Mouse (Mus musculus): ENCODE results near the gene Zfp219. TPM values are rescaled to one million over a fixed set of nuclear protein-coding genes. Genes with fewer than 3 reads are reported as not detected.
A peak's percentile ranks its signal among the peaks of the same experiment; 100 is the strongest.

The Zfp219 gene
- total RNA-seq, 2 experiments from 2014 or later: 29.5 to 33.6 TPM

DNA sequence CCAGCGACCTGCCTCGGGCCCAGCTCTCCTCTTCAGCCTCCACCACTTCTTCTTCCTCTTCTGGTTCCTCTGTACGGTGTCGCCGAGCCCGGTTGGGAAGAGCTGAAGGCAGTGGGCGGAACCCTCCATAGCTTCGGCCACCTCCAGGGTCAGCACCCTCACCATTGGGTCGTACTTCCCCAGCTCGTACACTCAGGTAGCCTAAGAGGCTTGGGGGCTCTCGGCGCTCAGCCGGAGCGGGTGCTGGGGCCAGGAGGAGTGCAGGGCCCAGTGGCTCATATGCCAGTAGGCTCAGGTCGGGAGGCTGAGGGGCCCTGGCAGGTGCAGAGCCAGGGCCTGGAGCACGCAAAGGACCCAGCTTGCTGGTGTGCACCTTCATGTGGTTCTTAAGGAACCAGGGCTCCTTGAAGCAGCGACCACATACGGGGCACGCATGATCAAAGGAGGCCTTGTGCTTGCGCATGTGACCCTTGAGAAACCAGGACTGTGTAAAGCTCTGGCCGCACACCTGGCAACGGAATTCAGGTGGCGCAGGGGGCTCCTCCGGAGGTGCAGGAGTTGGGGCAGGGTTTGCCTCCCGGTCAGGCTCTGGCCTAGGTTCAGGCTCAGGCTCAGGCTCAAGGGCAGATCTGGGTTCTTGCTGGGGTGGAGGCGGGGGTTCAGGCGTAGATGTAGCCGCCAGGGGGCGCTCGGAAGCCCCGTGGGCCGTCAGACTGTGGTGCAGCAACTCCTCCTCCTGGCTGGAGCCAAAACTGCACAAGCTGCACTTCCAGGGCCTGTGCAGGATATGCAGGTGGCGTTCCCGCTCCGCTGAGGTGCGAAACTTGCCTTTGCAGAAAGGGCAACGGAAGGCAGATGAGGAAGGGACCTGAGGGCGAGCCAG, 12.0 kb downstream of the Zfp219 start:
- DNase-seq (ENCODE audit: low spot score in 2 of 2): peak; percentile 91 to 94
- intact Hi-C loops (cut with DNase I): loop anchor here (5.0 kb wide), 1 partner anchor 106 kb away; no protein-coding TSS in a partner anchor

DNA sequence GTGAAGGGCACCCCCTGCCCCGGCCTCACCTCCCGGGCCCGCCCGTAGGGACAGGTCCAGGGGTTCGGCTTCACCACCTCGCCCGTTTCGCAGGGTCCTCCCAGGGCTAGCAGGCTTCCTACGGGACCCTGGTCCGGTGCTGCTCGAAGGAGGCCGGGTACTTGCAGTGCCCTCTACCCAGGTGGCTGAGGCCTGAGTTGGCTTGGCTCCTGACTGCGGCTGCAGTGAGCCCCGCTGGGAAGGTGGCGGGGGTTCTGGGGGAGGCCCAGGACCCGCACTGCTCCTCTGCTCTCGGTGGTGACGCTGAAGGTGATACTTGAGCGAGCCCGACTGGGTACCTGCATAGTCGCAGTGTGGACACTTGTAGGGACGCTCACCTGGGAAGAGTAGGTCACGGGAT, 13.8 kb downstream of the Zfp219 start:
- intact Hi-C loops (cut with DNase I): loop anchor here (5.0 kb wide), 1 partner anchor 104 kb away; no protein-coding TSS in a partner anchor
- no peak for DNase-seq (ENCODE audit: low spot score in 2 of 2)

DNA sequence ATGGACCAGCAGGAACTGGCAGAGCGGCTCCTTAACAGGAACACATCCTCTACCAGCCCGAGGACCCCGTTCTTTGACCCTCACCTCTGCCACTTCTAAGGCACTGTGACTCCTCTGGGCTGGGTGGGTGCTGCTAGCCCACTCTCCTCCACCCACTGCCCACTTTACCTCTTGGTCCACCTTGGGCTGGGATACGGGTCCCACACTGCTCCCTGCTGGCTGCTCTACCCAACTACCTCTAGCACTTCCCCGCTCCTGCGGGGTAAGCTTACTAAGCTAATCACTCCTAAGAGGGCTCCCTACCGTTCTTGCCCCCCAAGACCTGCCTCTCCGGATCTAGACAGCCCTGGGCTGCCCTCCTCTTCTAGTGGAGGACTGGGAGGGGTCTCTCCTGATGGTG, 14.3 kb downstream of the Zfp219 start:
- intact Hi-C loops (cut with DNase I): loop anchor here (5.0 kb wide), 1 partner anchor 104 kb away; no protein-coding TSS in a partner anchor
- DNase-seq (ENCODE audit: low spot score in 2 of 2): no peak

DNA sequence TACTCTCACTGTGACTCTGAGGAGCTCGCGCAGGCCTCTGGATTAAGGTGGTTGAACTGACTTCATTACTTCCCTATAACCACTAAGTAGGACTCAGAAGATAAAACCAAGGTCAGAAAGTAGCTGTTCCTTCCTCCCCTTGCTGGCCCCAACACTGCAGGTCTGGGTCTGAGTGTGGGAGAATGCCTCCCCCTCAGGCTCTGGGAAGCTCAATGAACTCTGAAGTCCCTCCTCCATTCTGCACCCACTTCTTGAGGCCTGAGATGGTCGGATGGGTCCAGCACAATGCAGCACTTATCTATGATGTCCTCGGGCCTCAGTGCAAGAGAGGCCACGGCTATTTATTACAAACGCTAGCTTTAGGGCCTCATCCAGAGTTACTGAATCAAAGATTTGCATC, 14.9 kb downstream of the Zfp219 start:
- intact Hi-C loops (cut with DNase I): loop anchor here (5.0 kb wide), 1 partner anchor 103 kb away; no protein-coding TSS in a partner anchor
- DNase-seq (ENCODE audit: low spot score in 2 of 2): no peak

DNA sequence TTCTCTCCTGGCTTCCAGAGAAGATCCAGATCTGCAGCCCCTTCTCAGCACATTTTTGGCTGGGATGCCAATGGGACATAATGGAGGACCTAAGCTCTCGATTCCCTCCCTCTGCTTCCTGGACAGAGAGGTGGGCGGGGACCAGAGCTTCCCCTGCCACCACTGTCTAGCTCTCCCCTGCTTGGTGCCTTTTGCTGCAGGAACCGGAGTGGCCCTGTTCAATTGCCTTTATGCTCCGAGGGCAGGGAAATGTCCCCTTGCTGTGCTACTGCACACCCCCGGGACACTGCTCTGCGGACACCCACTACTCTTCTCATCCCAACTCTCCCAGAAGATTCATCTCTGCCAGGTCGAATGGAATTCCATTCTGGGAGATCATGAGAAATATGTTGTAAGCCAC, 15.4 kb downstream of the Zfp219 start:
- DNase-seq (ENCODE audit: low spot score in 2 of 2): no peak
- intact Hi-C loops (cut with DNase I): loop anchor here (5.0 kb wide), 1 partner anchor 103 kb away; no protein-coding TSS in a partner anchor

DNA sequence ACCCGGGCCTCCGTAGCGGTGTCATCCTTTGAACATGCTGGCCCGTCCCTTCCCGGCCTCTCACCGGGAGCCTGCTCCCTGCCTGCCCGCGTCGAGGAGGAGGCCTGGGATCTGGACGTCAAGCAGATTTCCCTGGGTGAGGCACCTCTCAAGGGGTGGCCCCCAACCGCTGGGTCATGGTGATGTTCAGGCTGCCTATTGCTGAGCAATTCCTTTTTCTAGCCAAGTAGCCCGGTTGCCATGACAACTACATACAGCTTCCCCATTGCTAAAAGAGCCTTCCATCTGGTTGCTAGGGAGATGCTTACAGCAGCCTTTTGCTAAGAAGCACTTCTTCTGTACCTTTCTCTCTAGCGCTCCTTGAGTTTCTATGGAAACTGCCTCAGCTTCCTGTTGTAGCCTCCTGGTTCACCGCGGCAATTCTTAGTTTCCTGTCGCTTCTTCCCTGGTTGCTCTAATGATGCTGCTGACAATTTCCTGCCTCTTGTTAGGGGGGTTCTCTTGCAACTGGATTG, 16.5 kb downstream of the Zfp219 start:
- intact Hi-C loops (cut with DNase I): no loop called here
- DNase-seq (ENCODE audit: low spot score in 2 of 2): peak; percentile 82 to 96

DNA sequence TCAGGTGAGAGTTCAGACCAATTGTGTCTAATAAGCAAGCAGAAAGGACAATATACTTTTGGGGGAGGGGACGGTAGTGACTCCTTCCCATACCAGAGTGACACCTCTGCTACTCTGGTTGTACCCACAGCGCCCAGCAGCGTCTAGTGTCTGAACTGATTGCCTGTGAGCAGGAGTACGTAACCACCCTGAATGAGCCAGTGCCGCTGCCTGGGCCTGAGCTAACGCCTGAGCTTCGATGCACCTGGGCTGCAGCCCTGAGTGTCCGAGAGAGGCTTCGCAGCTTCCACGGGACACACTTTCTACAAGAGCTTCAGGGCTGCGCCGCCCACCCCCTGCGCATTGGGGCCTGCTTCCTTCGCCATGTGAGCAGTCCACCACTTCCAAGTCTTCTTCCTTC, 23.1 kb downstream of the Zfp219 start:
- DNase-seq (ENCODE audit: low spot score in 2 of 2): no peak
- intact Hi-C loops (cut with DNase I): no loop called here

DNA sequence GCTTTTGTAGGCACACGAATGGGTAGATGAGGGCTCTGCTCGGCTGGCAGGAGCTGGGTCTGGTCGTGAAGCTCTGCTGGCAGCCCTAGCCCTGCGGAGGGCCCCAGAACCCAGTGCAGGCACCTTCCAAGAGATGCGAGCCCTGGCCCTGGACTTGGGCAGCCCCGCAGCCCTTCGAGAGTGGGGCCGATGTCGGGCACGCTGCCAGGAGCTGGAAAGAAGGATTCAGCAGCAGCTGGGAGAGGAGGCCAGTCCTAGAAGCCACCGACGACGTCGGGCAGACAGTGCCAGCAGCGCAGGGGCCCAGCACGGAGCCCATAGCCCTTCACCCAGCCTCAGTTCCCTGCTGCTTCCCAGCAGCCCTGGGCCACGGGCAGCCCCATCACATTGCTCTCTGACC, 23.7 kb downstream of the Zfp219 start:
- peak in 1 of 2 experiments; percentile 15 for DNase-seq (ENCODE audit: low spot score in 2 of 2)
- intact Hi-C loops (cut with DNase I): no loop called here

DNA sequence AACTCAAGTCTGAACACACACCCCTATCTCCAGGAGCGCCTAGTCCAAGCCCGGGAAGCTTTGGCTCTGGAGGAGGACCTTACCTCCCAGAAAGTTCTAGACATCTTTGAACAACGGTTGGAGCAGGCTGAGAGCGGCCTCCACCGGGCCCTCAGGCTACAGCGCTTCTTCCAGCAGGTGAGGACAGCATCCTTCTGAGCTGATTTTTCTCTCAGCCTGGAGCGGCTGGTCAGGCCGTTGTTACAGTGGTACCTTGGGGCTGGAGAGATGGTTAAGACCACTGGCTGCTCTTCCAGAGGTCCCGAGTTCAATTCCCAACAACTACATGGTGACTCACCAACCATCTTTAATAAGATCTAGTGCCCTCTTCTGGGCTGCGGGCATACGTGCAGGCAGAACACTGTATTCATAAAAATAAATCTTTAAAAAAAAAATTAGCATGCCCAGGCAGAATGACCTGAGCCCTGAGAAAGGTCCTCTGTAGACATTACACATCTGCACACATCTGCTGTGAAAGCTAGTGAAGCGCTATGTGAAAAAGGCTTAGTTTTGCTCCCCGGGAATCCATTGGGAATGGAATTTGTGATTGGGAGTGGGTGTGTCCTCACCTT, 24.2 kb downstream of the Zfp219 start:
- DNase-seq (ENCODE audit: low spot score in 2 of 2): peak in 1 of 2 experiments; percentile 2
- intact Hi-C loops (cut with DNase I): no loop called here

DNA sequence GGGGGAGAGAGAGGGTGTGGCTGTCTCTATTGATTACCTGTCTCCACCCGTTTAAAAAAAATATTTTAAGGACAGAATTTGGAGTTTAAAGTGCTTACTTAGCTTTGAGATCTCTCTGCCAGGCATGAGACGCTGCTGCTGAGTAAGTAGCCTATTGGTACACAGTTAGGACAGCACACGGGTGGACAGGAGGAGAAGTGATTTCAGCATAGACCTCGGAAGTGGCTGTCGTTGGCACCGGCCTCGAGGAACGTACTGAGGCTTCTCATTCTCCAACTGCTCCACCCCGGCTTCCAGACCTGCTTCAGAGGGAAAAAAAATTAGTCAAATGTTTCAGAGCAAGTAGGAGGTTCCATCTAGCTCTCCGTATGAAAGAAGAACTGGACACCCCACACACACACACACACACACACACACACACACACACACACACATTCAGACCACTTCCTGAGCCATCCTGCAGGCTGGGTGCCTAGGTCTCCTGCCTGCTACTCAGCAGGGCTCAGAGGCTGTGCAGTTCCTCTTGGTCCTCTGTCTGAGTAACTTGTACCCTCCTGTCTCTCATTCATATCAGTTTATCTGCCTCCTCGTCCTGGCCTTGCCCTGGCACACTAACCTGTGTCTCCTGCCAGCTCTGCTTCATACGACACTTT, 25.2 kb downstream of the Zfp219 start:
- peak in 1 of 2 experiments; percentile 11 for DNase-seq (ENCODE audit: low spot score in 2 of 2)
- intact Hi-C loops (cut with DNase I): no loop called here

DNA sequence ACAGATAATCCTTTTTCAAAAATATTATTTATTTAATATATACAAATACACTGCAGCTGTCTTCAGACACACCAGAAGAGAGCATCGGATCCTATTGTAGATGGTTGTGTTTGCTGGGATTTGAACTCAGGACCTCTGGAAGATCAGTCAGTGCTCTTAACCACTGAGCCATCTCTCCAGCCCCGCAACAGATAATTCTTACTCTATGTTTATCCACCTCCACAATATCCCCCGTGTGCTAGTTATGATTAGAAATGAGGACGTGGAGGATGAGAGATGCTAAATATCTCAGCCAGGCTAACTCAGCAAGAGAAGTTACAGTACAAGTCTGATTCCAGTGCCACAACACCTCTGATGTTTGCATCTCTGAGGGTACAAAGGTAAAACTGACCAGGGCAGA, 26.1 kb downstream of the Zfp219 start:
- DNase-seq (ENCODE audit: low spot score in 2 of 2): no peak
- intact Hi-C loops (cut with DNase I): no loop called here

DNA sequence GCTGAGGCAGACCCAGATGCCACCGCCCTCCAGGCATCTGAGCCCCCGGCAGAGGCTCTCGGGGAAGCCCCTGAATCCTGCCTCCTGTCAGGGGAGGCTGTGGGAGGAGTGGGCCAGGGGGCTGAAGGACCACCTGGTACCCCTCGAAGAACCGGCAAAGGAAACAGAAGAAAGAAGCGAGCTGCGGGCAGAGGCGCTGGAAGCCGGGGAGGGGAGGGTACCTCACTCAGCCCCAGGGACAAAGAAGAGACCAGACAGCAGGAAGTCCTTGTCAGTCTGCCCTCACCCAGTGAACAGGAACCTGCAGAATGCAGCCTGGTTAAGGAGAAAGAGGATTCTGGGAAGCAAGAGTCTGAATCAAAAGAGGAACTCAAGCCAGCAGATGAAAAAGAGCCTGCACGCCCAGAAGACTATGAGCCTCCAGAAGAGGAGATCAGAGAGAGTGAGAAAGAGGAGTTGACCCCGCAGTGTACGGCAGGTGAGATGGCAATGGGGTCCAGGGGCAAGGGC, 31.0 kb downstream of the Zfp219 start:
- DNase-seq (ENCODE audit: low spot score in 2 of 2): no peak
- intact Hi-C loops (cut with DNase I): loop anchor here (5.0 kb wide), 1 partner anchor 57 kb away; no protein-coding TSS in a partner anchor

DNA sequence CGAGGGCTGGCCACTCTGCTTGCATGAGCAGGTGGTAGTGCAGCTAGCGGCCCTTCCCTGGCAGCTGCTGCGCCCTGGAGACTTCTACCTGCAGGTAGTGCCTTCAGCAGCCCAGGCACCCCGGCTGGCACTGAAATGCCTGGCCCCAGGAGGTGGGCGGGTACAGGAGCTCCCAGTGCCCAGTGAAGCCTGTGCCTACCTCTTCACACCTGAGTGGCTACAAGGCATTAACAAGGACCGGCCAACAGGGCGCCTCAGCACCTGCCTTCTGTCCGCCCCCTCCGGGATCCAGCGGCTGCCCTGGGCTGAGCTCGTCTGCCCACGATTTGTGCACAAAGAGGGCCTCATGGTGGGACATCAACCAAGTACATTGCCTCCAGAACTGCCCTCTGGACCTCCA, 31.8 kb downstream of the Zfp219 start:
- no peak for DNase-seq (ENCODE audit: low spot score in 2 of 2)
- intact Hi-C loops (cut with DNase I): loop anchor here (5.0 kb wide), 1 partner anchor 56 kb away; no protein-coding TSS in a partner anchor

DNA sequence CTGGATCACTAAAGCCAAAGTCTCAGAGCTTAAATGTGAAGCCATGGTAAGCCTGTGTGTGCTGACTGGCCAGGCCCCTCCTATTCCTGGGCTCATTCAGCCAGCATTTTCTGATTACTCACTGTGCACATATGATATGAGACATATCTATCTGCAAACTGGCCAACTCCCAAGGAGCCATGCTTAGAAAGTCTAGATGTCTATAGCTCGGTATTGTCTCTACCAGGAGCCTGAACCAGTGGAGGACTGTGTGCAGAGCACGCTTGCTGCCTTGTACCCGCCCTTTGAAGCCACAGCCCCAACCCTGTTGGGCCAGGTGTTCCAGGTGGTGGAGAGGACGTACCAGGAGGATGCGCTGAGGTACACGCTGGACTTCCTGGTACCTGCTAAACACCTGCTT, 33.4 kb downstream of the Zfp219 start:
- no peak for DNase-seq (ENCODE audit: low spot score in 2 of 2)
- intact Hi-C loops (cut with DNase I): loop anchor here (5.0 kb wide), 1 partner anchor 55 kb away; no protein-coding TSS in a partner anchor

DNA sequence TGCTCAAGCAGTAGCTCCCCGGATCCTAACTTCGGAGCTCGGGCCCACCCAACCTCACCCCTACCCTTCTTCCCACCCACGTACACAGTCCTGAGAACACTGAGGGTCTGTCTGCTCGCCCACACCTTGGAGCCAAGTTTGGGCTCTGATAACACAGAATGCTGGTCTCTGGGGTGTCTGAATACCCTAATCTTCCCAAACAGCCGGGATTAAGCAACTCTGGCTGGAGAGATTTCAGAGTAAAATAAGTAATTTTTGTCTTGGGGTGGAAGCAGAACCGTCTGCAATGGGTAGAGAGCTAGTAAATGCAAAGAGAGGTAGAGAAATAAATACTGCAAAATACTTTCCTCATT, 34.4 kb downstream of the Zfp219 start:
- no peak for DNase-seq (ENCODE audit: low spot score in 2 of 2)
- intact Hi-C loops (cut with DNase I): loop anchor here (5.0 kb wide), 1 partner anchor 54 kb away; no protein-coding TSS in a partner anchor

DNA sequence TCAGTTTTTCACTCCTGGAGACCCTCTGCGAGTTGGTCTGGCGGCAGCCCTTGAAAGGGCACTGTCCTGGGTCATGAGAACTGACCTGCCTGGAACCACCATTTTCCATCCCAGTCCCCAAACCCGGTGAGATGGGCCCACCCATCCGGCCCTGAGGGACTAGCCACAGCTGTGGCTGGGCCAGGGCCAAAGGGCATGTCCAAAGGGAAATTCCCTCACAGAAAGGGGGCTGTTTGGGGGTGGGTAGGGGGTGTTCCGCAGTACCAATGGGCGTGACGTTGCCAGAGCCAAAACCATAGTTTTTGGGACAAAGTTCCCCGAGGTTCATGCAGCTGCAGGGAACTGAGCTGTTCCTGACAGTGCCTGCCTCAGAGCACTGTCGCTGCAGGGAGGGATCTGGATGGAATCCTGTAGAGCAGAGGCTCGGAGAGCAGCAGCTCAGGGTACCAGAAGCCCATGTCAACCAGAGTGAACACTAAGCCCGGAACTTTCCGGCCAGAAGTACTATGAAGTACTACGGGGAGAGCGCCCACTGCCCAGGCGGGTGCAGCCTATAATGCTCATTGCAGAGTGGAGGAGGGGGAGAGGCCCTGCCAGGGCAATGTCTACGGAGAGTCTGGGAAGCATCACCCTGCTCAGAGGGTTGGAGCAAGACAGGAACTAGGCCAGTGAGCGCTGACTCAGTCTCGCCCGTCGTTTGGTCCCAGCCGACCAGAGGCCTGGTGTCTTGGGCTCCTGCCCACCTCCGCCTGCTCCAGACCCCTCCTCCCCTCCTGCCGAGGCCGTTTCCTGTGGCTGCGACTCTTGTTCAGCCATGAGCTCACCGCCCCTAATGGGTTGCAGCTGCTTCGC, 35.0 kb downstream of the Zfp219 start:
- DNase-seq (ENCODE audit: low spot score in 2 of 2): peak; percentile 74 to 76
- intact Hi-C loops (cut with DNase I): loop anchor here (5.0 kb wide), 1 partner anchor 53 kb away; no protein-coding TSS in a partner anchor

DNA sequence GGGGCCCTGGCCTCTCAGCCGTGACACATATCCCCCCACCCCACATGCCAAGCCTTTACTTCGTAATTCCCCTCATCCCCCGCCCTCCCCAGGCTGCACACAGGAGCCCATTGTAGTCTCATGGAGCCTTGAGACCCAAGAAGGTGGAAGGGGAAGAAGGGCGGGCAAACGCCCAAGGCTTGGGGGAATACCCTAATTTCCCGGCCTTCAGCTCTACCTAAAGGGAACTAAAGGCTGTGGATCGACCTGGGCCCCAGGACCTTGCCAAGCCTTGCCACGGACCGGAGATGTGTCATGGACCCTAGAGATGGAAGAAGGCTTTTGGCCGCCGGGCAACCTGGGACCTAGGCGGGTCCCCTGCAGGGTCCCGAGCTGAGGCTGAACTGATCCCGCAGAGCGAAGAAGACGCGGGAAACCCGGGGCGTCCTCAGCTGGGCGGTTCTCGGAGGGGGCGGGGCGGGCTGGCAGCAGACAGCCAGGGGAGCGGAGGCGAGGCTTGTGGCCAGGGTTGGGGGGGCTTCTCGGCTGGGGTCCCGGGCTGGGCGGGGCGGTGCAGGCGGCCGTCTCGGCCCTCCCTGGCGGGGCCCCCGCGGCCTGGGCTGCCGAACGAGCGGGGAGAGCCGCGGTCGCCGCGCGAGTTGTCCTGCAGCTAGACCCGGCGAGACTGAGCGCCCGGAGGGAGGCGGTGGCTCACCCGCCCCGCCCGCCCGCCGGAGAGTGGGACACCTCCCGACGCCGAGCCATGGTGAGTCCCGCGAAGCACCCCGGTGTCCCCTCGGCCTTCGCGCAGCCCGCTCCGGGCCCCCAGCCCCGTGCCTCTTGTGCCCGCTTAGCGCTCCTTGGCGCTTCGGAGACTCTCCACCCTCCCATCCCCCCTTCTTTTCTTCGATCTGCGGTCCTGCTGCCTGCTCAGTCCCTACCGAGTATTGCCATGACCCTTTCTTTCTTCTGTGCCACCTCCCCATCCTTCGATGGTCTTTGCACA, 36.0 kb downstream of the Zfp219 start, which contains the start of gene Arhgef40:
Gene Arhgef40, plus strand, starts transcription at position 473 of the 985 bp plus-strand sequence.
- DNase-seq (ENCODE audit: low spot score in 2 of 2): peak; percentile 52 to 67
- intact Hi-C loops (cut with DNase I): loop anchor here (5.0 kb wide), 1 partner anchor 52 kb away; no protein-coding TSS in a partner anchor

Measured in left cerebral cortex, postnatal 14 days (tissue).